ENCODE assay signal across 8 mouse cellular contexts in the genomic region with DNA sequence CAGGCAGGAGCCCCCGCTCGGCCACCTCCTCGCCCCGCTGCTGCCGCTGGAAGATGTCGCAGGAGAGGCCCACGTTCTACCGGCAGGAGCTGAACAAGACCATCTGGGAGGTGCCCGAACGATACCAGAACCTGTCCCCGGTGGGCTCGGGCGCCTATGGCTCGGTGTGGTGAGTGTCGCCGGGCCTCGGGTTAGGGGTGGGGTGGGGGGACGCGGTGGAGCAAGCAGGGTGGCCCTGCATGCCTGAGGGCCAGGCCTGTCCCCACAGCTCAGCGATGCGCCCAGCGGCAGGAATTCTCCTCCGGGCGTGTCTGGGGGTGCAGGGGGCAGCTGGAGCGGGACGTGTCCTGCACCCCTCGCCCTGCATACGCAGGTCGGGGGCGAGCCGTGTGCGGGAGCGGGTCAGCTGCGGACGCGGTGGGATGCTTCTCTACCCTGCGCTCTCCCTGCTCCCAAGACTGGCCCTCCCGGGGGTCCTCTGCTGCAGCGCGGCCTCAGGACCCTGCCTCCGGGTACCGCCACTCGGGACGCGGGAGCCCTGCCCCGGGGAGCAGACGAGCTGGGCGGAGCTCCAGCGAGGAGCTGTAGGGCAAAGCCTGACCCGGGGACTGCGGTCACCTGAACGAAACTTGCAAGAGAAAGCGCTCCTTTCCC. TPM values are rescaled to one million over a fixed set of nuclear protein-coding genes. Genes with fewer than 3 reads are reported as not detected.
DNase-seq lines count a peak whose midpoint lies in the region; ATAC-seq and TF ChIP-seq lines count a peak whose summit lies in the region.

No protein-coding gene starts in this region.

- peak; percentile 28 to 32 for DNase-seq in left cerebral cortex, adult 2 months (ENCODE audit: extremely low spot score in 1 of 2, low spot score in 2 of 2)
- no peak for DNase-seq in left cerebral cortex, postnatal 25 days (ENCODE audit: low spot score in 2 of 2)
- DNase-seq in cerebellum, adult 11 months = peak; percentile 46
- peak; percentile 52 for DNase-seq in forebrain, embryonic 14.5 days (ENCODE audit: low spot score)
- peak; percentile 73 for DNase-seq in liver, embryonic 11.5 days (ENCODE audit: low spot score)
- peak; percentile 69 for DNase-seq in neural tube, embryonic 11.5 days (ENCODE audit: low spot score)
- DNase-seq in testis, postnatal 10 days (ENCODE audit: low spot score) = peak; percentile 74

- H3K27ac ChIP-seq in left cerebral cortex, adult 2 months = peak overlapping the region; percentile 95
- peak overlapping the region; percentile 94 for H3K27ac ChIP-seq in forebrain, embryonic 14.5 days (ENCODE audit: low read depth, low read length)
- peak overlapping the region; percentile 96 for H3K27ac ChIP-seq in hindbrain, embryonic 13.5 days
- peak overlapping the region; percentile 95 for H3K27ac ChIP-seq in liver, embryonic 11.5 days (ENCODE audit: low read depth, low read length)
- H3K27ac ChIP-seq in neural tube, embryonic 11.5 days (ENCODE audit: low read depth, low read length) = peak overlapping the region; percentile 94

- H3K27me3 ChIP-seq in forebrain, embryonic 14.5 days (replicated peaks; ENCODE audit: control insufficient read depth, insufficient read depth, low read length) = peaks cover 7% of the 10 kb centered on the region; the same call in 1 of the 2 replicates
- peaks cover 13% of the 10 kb centered on the region for H3K27me3 ChIP-seq in hindbrain, embryonic 13.5 days
- no peaks in the 10 kb centered on the region for H3K27me3 ChIP-seq in liver, embryonic 11.5 days (replicated peaks; ENCODE audit: control insufficient read depth, insufficient read depth, low read length)
- H3K27me3 ChIP-seq in neural tube, embryonic 11.5 days (ENCODE audit: control insufficient read depth, insufficient read depth, low read length) = peaks cover 4% of the 10 kb centered on the region; the same call in 1 of the 2 replicates

- peak overlapping the region; percentile 80 for H3K4me3 ChIP-seq in left cerebral cortex, adult 2 months
- peak overlapping the region; percentile 96 for H3K4me3 ChIP-seq in forebrain, embryonic 14.5 days (ENCODE audit: low read depth, low read length)
- peak overlapping the region; percentile 99 for H3K4me3 ChIP-seq in hindbrain, embryonic 13.5 days
- H3K4me3 ChIP-seq in liver, embryonic 11.5 days (ENCODE audit: low read depth, low read length) = peak overlapping the region; percentile 97
- peak overlapping the region; percentile 97 for H3K4me3 ChIP-seq in neural tube, embryonic 11.5 days (ENCODE audit: low read depth, low read length)

- intact Hi-C loops in left cerebral cortex, adult 2 months (cut with DNase I) = loop anchor here (1.0 to 5.0 kb wide), 6 partner anchors 45 to 234 kb away; a partner anchor contains a TSS
- intact Hi-C loops in left cerebral cortex, postnatal 25 days (cut with DNase I) = loop anchor here (1.0 to 5.0 kb wide), 7 partner anchors 43 to 235 kb away; a partner anchor contains a TSS

- peak; percentile 49 for ATAC-seq in forebrain, embryonic 14.5 days
- peak; percentile 64 for ATAC-seq in hindbrain, embryonic 13.5 days (ENCODE audit: low FRiP score)
- peak; percentile 48 for ATAC-seq in liver, embryonic 11.5 days (replicated peaks; ENCODE audit: low FRiP score)
- peak; percentile 66 for ATAC-seq in neural tube, embryonic 11.5 days (ENCODE audit: insufficient read depth, low FRiP score, low TSS enrichment)

- peaks cover 14% of the 10 kb centered on the region for H3K4me1 ChIP-seq in forebrain, embryonic 14.5 days (ENCODE audit: control insufficient read depth, insufficient read depth, low read length)
- H3K4me1 ChIP-seq in hindbrain, embryonic 13.5 days (replicated peaks) = peaks cover 52% of the 10 kb centered on the region
- peaks cover 50% of the 10 kb centered on the region for H3K4me1 ChIP-seq in liver, embryonic 11.5 days (replicated peaks; ENCODE audit: control insufficient read depth, insufficient read depth, low read length)
- peaks cover 24% of the 10 kb centered on the region for H3K4me1 ChIP-seq in neural tube, embryonic 11.5 days (ENCODE audit: control insufficient read depth, insufficient read depth, low read length)

- 0% methylated on average over 53 of the region's 53 CpGs for WGBS in forebrain, embryonic 14.5 days
- under 1% methylated on average over 48 of the region's 53 CpGs for WGBS in hindbrain, embryonic 13.5 days
- under 1% methylated on average over 40 of the region's 53 CpGs for WGBS in liver, embryonic 11.5 days
- WGBS in neural tube, embryonic 11.5 days = under 1% methylated on average over 51 of the region's 53 CpGs

- H3K4me2 ChIP-seq in forebrain, embryonic 14.5 days (ENCODE audit: low read length) = peak overlapping the region; percentile 74
- H3K4me2 ChIP-seq in hindbrain, embryonic 13.5 days = peak overlapping the region; percentile 70
- H3K4me2 ChIP-seq in liver, embryonic 11.5 days = peak overlapping the region; percentile 88
- peak overlapping the region; percentile 49 for H3K4me2 ChIP-seq in neural tube, embryonic 11.5 days (ENCODE audit: low read depth)

- peak overlapping the region; percentile 94 for H3K9ac ChIP-seq in forebrain, embryonic 14.5 days (ENCODE audit: low read length)
- H3K9ac ChIP-seq in hindbrain, embryonic 13.5 days = peak overlapping the region; percentile 98
- peak overlapping the region; percentile 85 for H3K9ac ChIP-seq in liver, embryonic 11.5 days (ENCODE audit: low read depth, low read length)
- H3K9ac ChIP-seq in neural tube, embryonic 11.5 days (ENCODE audit: low read length) = peak overlapping the region; percentile 92

- no peaks in the 10 kb centered on the region for H3K9me3 ChIP-seq in forebrain, embryonic 14.5 days (replicated peaks; ENCODE audit: control insufficient read depth, low read length)
- H3K9me3 ChIP-seq in hindbrain, embryonic 13.5 days = no peaks in the 10 kb centered on the region
- H3K9me3 ChIP-seq in liver, embryonic 11.5 days (ENCODE audit: control insufficient read depth, low read length) = no peaks in the 10 kb centered on the region
- H3K9me3 ChIP-seq in neural tube, embryonic 11.5 days (ENCODE audit: control insufficient read depth, low read length) = no peaks in the 10 kb centered on the region

- no peak for TF ChIP-seq CTCF in left cerebral cortex, adult 2 months (IDR thresholded peaks at IDR 0.05)

- 0 out of 2 replicates have a peak, but pooled peaks cover 2% of the 10 kb centered on the region for H3K36me3 ChIP-seq in forebrain, embryonic 14.5 days (ENCODE audit: control insufficient read depth, insufficient read depth, low read length)
- no peaks in the 10 kb centered on the region for H3K36me3 ChIP-seq in hindbrain, embryonic 13.5 days
- no peaks in the 10 kb centered on the region for H3K36me3 ChIP-seq in liver, embryonic 11.5 days (ENCODE audit: control insufficient read depth, insufficient read depth, low read length)
- no peaks in the 10 kb centered on the region for H3K36me3 ChIP-seq in neural tube, embryonic 11.5 days (ENCODE audit: control insufficient read depth, insufficient read depth, low read length)

RNA-seq across cellular contexts. Expression of a gene that starts 0.7 kb away (rescaled TPM):
- total RNA-seq in left cerebral cortex, adult 2 months (2021) = 10 to 100 TPM; 86.2 to 88.2 TPM
- 10 to 100 TPM; 91.8 to 92.8 TPM for total RNA-seq in left cerebral cortex, postnatal 25 days (2021)
- 26.5 and 27.2 TPM in 2 replicates for polyA plus RNA-seq in forebrain, embryonic 14.5 days (2014; fragmentation: Nextera tagmentation; extraction: Ambion mirVana)
- 25.3 and 26.9 TPM in 2 replicates for polyA plus RNA-seq in hindbrain, embryonic 13.5 days (2015; fragmentation: Nextera tagmentation; extraction: Ambion mirVana)
- polyA plus RNA-seq in liver, embryonic 11.5 days (2014; fragmentation: Nextera tagmentation; extraction: Ambion mirVana) = 58.5 and 64.6 TPM in 2 replicates
- 46.6 and 52.5 TPM in 2 replicates for polyA plus RNA-seq in neural tube, embryonic 11.5 days (2014; fragmentation: Nextera tagmentation; extraction: Ambion mirVana)

RNA-seq across cellular contexts. Expression of a gene that starts 1.8 kb away (rescaled TPM):
- 1 to 10 TPM; 7.4 to 7.7 TPM for total RNA-seq in left cerebral cortex, adult 2 months (2021)
- 1 to 10 TPM; 6.6 to 8.0 TPM for total RNA-seq in left cerebral cortex, postnatal 25 days (2021)
- 0.88 and 1.3 TPM in 2 replicates for polyA plus RNA-seq in forebrain, embryonic 14.5 days (2014; fragmentation: Nextera tagmentation; extraction: Ambion mirVana)
- 1.00 and 1.1 TPM in 2 replicates for polyA plus RNA-seq in hindbrain, embryonic 13.5 days (2015; fragmentation: Nextera tagmentation; extraction: Ambion mirVana)
- polyA plus RNA-seq in liver, embryonic 11.5 days (2014; fragmentation: Nextera tagmentation; extraction: Ambion mirVana) = 0.34 and 0.75 TPM in 2 replicates
- polyA plus RNA-seq in neural tube, embryonic 11.5 days (2014; fragmentation: Nextera tagmentation; extraction: Ambion mirVana) = 0.62 and 0.80 TPM in 2 replicates

RNA-seq across cellular contexts. Expression of a gene that starts 34.1 kb away (rescaled TPM):
- total RNA-seq in left cerebral cortex, adult 2 months (2021) = 1 to 10 TPM; 1.6 to 3.3 TPM
- total RNA-seq in left cerebral cortex, postnatal 25 days (2021) = 1 to 10 TPM; 2.2 to 3.6 TPM
- 0.52 and 0.61 TPM in 2 replicates for polyA plus RNA-seq in forebrain, embryonic 14.5 days (2014; fragmentation: Nextera tagmentation; extraction: Ambion mirVana)
- 2.2 and 3.3 TPM in 2 replicates for polyA plus RNA-seq in hindbrain, embryonic 13.5 days (2015; fragmentation: Nextera tagmentation; extraction: Ambion mirVana)
- 0.84 and 3.6 TPM in 2 replicates for polyA plus RNA-seq in liver, embryonic 11.5 days (2014; fragmentation: Nextera tagmentation; extraction: Ambion mirVana)
- polyA plus RNA-seq in neural tube, embryonic 11.5 days (2014; fragmentation: Nextera tagmentation; extraction: Ambion mirVana) = 0.95 and 1.1 TPM in 2 replicates

Comparison
In these comparisons a context has a peak if more than half of its experiments do, and no peak if none do; other contexts are left out.
1. DNase-seq: peak in left cerebral cortex, adult 2 months (2 of 2), cerebellum, adult 11 months (single experiment), forebrain, embryonic 14.5 days (single experiment), liver, embryonic 11.5 days (single experiment), neural tube, embryonic 11.5 days (single experiment) and testis, postnatal 10 days (single experiment); none in left cerebral cortex, postnatal 25 days (0 of 2).
2. Peak in every context shown above with its lines, with median percentiles within 50 percentile points of each other: H3K27ac ChIP-seq, H3K4me3 ChIP-seq, ATAC-seq, H3K4me2 ChIP-seq and H3K9ac ChIP-seq.